Mouse (Mus musculus): Measurements from ENCODE around the gene Fgf22.
A peak's percentile ranks its signal among the peaks of the same experiment; 100 is the strongest.
"Not testable (repeated sequence)": the region's sequence is repeated elsewhere in the genome, so short reads cannot be mapped to it uniquely, and the experiment has no call there.

Gene Fgf22

GRCm38 (mm10) chr10:79745411-79745810 lies 9.5 kb upstream of the Fgf22 start:
- H3K36me3 ChIP-seq (ENCODE audit: control insufficient read depth, insufficient read depth, low read length, poor library complexity, severe bottlenecking), result peaks cover 7% of the 10 kb centered on the region
- DNase-seq (ENCODE audit: low read depth, low spot score), result no peak
- H3K27me3 ChIP-seq (ENCODE audit: control insufficient read depth, insufficient read depth, low read length, poor library complexity, severe bottlenecking), result no peaks in the 10 kb centered on the region

GRCm38 (mm10) chr10:79745898-79746773 lies 8.7 kb upstream of the Fgf22 start, which contains the start of gene Polrmt:
TSS of gene Polrmt (minus strand) at chr10:79746581.
- peak; percentile 98 for DNase-seq (ENCODE audit: low read depth, low spot score)
- Histone ChIP-seq H3K27me3 (ENCODE audit: control insufficient read depth, insufficient read depth, low read length, poor library complexity, severe bottlenecking) (no peaks in the 10 kb centered on the region), H3K36me3 (ENCODE audit: control insufficient read depth, insufficient read depth, low read length, poor library complexity, severe bottlenecking) (peaks cover 7% of the 10 kb centered on the region)

- Histone ChIP-seq H3K27me3 (ENCODE audit: control insufficient read depth, insufficient read depth, low read length, poor library complexity, severe bottlenecking) (no peaks in the 10 kb centered on the region), H3K36me3 (ENCODE audit: control insufficient read depth, insufficient read depth, low read length, poor library complexity, severe bottlenecking) (0 out of 2 replicates have a peak, but pooled peaks cover 2% of the 10 kb centered on the region)
- DNase-seq (ENCODE audit: low read depth, low spot score), result no peak
Observed at GRCm38 (mm10) chr10:79746774-79747151, 8.1 kb upstream of the Fgf22 start.

GRCm38 (mm10) chr10:79748496-79748895 lies 6.4 kb upstream of the Fgf22 start:
- Histone ChIP-seq H3K27me3 (ENCODE audit: control insufficient read depth, insufficient read depth, low read length, poor library complexity, severe bottlenecking) (no peaks in the 10 kb centered on the region), H3K36me3 (ENCODE audit: control insufficient read depth, insufficient read depth, low read length, poor library complexity, severe bottlenecking) (no peaks in the 10 kb centered on the region)
- no peak for DNase-seq (ENCODE audit: low read depth, low spot score)

- peaks cover 2% of the 10 kb centered on the region for H3K36me3 ChIP-seq (ENCODE audit: control insufficient read depth, insufficient read depth, low read length, poor library complexity, severe bottlenecking)
- DNase-seq (ENCODE audit: low read depth, low spot score), result no peak
- H3K27me3 ChIP-seq (ENCODE audit: control insufficient read depth, insufficient read depth, low read length, poor library complexity, severe bottlenecking), result no peaks in the 10 kb centered on the region
Observed at GRCm38 (mm10) chr10:79755854-79756253, 978 bp downstream of the Fgf22 start.

GRCm38 (mm10) chr10:79756660-79757059 lies 1.8 kb downstream of the Fgf22 start:
- DNase-seq (ENCODE audit: low read depth, low spot score), result no peak
- no peaks in the 10 kb centered on the region for H3K27me3 ChIP-seq (ENCODE audit: control insufficient read depth, insufficient read depth, low read length, poor library complexity, severe bottlenecking)
- peaks cover 8% of the 10 kb centered on the region for H3K36me3 ChIP-seq (ENCODE audit: control insufficient read depth, insufficient read depth, low read length, poor library complexity, severe bottlenecking)

GRCm38 (mm10) chr10:79759675-79760074 lies 4.8 kb downstream of the Fgf22 start:
- H3K27me3 ChIP-seq (ENCODE audit: control insufficient read depth, insufficient read depth, low read length, poor library complexity, severe bottlenecking); DNase-seq (ENCODE audit: low read depth, low spot score); H3K36me3 ChIP-seq (ENCODE audit: control insufficient read depth, insufficient read depth, low read length, poor library complexity, severe bottlenecking): not testable (repeated sequence)

GRCm38 (mm10) chr10:79760603-79761143 lies 5.8 kb downstream of the Fgf22 start:
- Histone ChIP-seq H3K36me3 (ENCODE audit: control insufficient read depth, insufficient read depth, low read length, poor library complexity, severe bottlenecking) (peaks cover 8% of the 10 kb centered on the region), H3K27me3 (ENCODE audit: control insufficient read depth, insufficient read depth, low read length, poor library complexity, severe bottlenecking) (no peaks in the 10 kb centered on the region)
- DNase-seq (ENCODE audit: low read depth, low spot score), result no peak

- DNase-seq (ENCODE audit: low read depth, low spot score), result no peak
Observed at GRCm38 (mm10) chr10:79762875-79763274, 8.0 kb downstream of the Fgf22 start.

GRCm38 (mm10) chr10:79764234-79764633 lies 9.4 kb downstream of the Fgf22 start:
- DNase-seq (ENCODE audit: low read depth, low spot score), result no peak
- Histone ChIP-seq H3K36me3 (ENCODE audit: control insufficient read depth, insufficient read depth, low read length, poor library complexity, severe bottlenecking) (peaks cover 8% of the 10 kb centered on the region), H3K27me3 (ENCODE audit: control insufficient read depth, insufficient read depth, low read length, poor library complexity, severe bottlenecking) (no peaks in the 10 kb centered on the region)

More at GRCm38 (mm10) chr10:79762875-79763274, 8.0 kb downstream of the Fgf22 start:
- H3K27me3 ChIP-seq (ENCODE audit: control insufficient read depth, insufficient read depth, low read length, poor library complexity, severe bottlenecking), result no peaks in the 10 kb centered on the region
- H3K36me3 ChIP-seq (ENCODE audit: control insufficient read depth, insufficient read depth, low read length, poor library complexity, severe bottlenecking), result peaks cover 8% of the 10 kb centered on the region

- Histone ChIP-seq H3K27me3 (ENCODE audit: control insufficient read depth, insufficient read depth, low read length, poor library complexity, severe bottlenecking) (no peaks in the 10 kb centered on the region), H3K36me3 (ENCODE audit: control insufficient read depth, insufficient read depth, low read length, poor library complexity, severe bottlenecking) (peaks cover 8% of the 10 kb centered on the region)
- no peak for DNase-seq (ENCODE audit: low read depth, low spot score)
Observed at GRCm38 (mm10) chr10:79765228-79765745, 10.4 kb downstream of the Fgf22 start.

- peaks cover 5% of the 10 kb centered on the region for H3K36me3 ChIP-seq (ENCODE audit: control insufficient read depth, insufficient read depth, low read length, poor library complexity, severe bottlenecking)
- H3K27me3 ChIP-seq (ENCODE audit: control insufficient read depth, insufficient read depth, low read length, poor library complexity, severe bottlenecking), result no peaks in the 10 kb centered on the region
- no peak for DNase-seq (ENCODE audit: low read depth, low spot score)
Observed at GRCm38 (mm10) chr10:79766001-79766507, 11.2 kb downstream of the Fgf22 start.

GRCm38 (mm10) chr10:79766508-79767325 lies 11.8 kb downstream of the Fgf22 start, which contains the start of gene Rnf126:
TSS of gene Rnf126 (minus strand) at chr10:79766952.
- H3K36me3 ChIP-seq (ENCODE audit: control insufficient read depth, insufficient read depth, low read length, poor library complexity, severe bottlenecking), result no peaks in the 10 kb centered on the region
- DNase-seq (ENCODE audit: low read depth, low spot score), result peak; percentile 100
- no peaks in the 10 kb centered on the region for H3K27me3 ChIP-seq (ENCODE audit: control insufficient read depth, insufficient read depth, low read length, poor library complexity, severe bottlenecking)

Measured in splenic B cell, adult 2 months (primary cell).